Mouse (Mus musculus) hindbrain, postnatal 0 days (tissue): ENCODE measurements around the gene Tfeb. TPM values are rescaled to one million over a fixed set of nuclear protein-coding genes. Genes with fewer than 3 reads are reported as not detected.
A peak's percentile ranks its signal among the peaks of the same experiment; 100 is the strongest.

Experiments
- ATAC-seq: fragments of 200-750 bp; cut with Nextera tagmentation; 2 replicates; pipeline ENCODE4 v1.8.0; 2017; ENCODE audit warnings: mild to moderate bottlenecking, moderate TSS enrichment, moderate library complexity
- DNase-seq: peaks from one replicate; pipeline ENCODE4 v3.0.0-alpha.2; 2015; ENCODE audit warnings: low spot score
- H3K27ac ChIP-seq: fragments of 300-500 bp; sonication (generic); 2 replicates; pipeline ENCODE4 v1.5.1; 2014; ENCODE audit warnings: mild to moderate bottlenecking
- H3K27me3 ChIP-seq: fragments of 300-500 bp; sonication (generic); 2 replicates; pipeline ENCODE4 v1.6.1; 2014; ENCODE audit warnings: low read length, mixed read lengths; ENCODE audit not compliant: insufficient read depth
- H3K36me3 ChIP-seq: fragments of 300-500 bp; sonication (generic); 2 replicates; pipeline ENCODE4 v1.6.1; 2014; ENCODE audit warnings: low read length, mixed read lengths; ENCODE audit not compliant: insufficient read depth
- H3K4me1 ChIP-seq: fragments of 300-500 bp; sonication (generic); 2 replicates; pipeline ENCODE4 v1.6.1; 2014; ENCODE audit warnings: antibody characterized with exemption, low read length, mixed read lengths; ENCODE audit not compliant: insufficient read depth
- H3K4me2 ChIP-seq: fragments of 300-500 bp; sonication (generic); 2 replicates; pipeline ENCODE4 v1.6.1; 2014; ENCODE audit warnings: low read depth, mild to moderate bottlenecking, low read length, moderate library complexity, mixed read lengths
- H3K4me3 ChIP-seq: fragments of 300-500 bp; sonication (generic); 2 replicates; pipeline ENCODE4 v1.5.1; 2014; ENCODE audit warnings: low read length
- H3K9ac ChIP-seq: fragments of 300-500 bp; sonication (generic); replicated peaks from 2 replicates; pipeline ENCODE4 v1.6.1; 2014; ENCODE audit warnings: mild to moderate bottlenecking, low read length, moderate library complexity, mixed read lengths
- H3K9me3 ChIP-seq: fragments of 300-500 bp; sonication (generic); 2 replicates; pipeline ENCODE4 v1.6.1; 2016; ENCODE audit warnings: low read length, mixed read lengths
- CTCF ChIP-seq: IDR thresholded peaks from 2 replicates; pipeline ENCODE4 v1.5.1; 2016; ENCODE audit warnings: antibody characterized with exemption, control low read depth, low read depth
- WGBS: fragments of 180-500 bp; shearing (Covaris S2); extraction: QIAGEN DNeasy Blood & Tissue Kit; methylation state at CpG from one replicate; pipeline ENCODE4 v1.1.7; 2014; 5-methylcytosine and 5-hydroxymethylcytosine counted together
- polyA plus RNA-seq: library from polyadenylated mRNA; unstranded; fragments of >200 nt; fragmentation: Nextera tagmentation; extraction: Ambion mirVana; gene quantifications from 2 replicates; pipeline ENCODE4 v1.2.1, GENCODE M21; 2015
- total RNA-seq: library from RNA; depleted of rRNA; stranded (reverse); fragments of >200 nt; gene quantifications from 2 replicates; pipeline ENCODE4 v1.2.3, GENCODE M21; 2014

The Tfeb gene
- total and polyA plus RNA-seq, 2 experiments from 2014 or later = 6.6 to 13.2 TPM

DNA sequence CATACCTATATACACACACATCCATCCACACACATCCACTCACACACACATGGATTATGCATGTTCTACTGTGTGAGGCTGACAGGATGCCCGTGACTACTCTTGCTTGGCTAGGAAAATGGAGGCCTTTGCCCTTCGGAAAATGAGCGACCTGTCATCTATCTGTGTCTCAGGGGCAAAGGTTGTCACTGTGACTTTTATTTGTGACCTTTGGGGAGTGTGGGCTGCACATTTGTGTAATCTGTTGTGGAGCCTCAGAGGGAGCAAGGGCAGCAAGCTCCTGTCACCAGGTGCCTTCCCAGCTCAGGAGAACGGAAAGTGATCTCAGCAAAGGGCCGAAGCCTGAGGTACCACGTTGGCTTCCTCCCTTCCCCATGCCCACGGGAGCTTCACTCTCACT lies 25.2 kb downstream of the Tfeb start:
- Histone ChIP-seq H3K4me2 (no peak overlapping the region), H3K4me3 (no peak overlapping the region), H3K9ac (0 out of 2 replicates have a peak overlapping the region, but pooled peaks have one; percentile 7), H3K9me3 (no peaks in the 10 kb centered on the region), H3K27ac (peak overlapping the region; percentile 70; the same call in 1 of the 2 replicates), H3K27me3 (no peaks in the 10 kb centered on the region), H3K36me3 (no peaks in the 10 kb centered on the region), H3K4me1 (peaks cover 16% of the 10 kb centered on the region)
- WGBS = 78% methylated on average over 7 of the region's 7 CpGs
- DNase-seq (no peak), ATAC-seq (no peak)
- no peak for TF ChIP-seq CTCF

DNA sequence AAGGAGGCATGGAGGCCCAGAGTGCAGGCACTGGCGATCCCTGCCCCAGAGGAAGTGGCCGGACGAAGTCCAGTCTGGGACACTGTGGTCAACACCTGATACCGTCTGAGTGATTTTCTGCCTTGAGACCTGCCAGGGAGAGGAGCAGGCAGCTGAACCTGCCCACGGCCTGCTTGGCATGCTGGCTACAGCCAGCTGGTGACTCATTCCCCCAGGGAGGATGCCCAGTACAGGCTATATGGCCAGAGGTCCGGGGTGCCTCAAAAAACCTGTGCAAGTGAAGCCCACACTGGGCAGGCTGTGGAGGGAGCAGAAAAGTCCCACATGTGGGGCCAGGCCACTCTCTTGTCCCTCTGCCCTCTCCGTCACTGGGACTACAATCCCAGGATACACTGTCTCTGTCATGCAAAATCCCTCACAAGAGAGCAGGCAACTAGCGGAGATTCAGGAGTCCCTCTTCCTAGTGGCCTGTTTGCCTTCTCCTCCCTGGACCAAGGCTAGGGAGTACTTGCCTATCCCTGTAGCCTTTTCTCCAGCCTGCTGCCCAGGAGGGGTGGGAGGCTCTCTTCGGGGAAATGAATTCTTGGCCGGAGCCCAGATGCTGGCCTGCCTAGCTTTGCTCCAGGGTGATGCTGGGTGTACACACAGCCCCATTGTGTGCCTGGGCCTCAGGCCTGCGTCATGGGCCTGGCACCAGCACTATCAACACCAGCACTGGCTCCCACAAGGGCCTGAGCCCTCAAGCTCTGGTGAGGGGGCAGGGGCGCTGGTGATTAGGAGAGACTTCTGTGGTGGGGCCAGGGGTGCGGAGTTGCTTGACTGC lies 25.9 kb downstream of the Tfeb start:
- peak; percentile 94 for ATAC-seq
- Histone ChIP-seq H3K4me3 (no peak overlapping the region), H3K9me3 (no peaks in the 10 kb centered on the region), H3K4me1 (peaks cover 16% of the 10 kb centered on the region), H3K4me2 (no peak overlapping the region), H3K36me3 (no peaks in the 10 kb centered on the region), H3K27ac (peak overlapping the region; percentile 70), H3K9ac (0 out of 2 replicates have a peak overlapping the region, but pooled peaks have one; percentile 13), H3K27me3 (no peaks in the 10 kb centered on the region)
- peak; percentile 87 for DNase-seq
- no peak for TF ChIP-seq CTCF
- WGBS = 47% methylated on average over 13 of the region's 13 CpGs

- Histone ChIP-seq H3K9ac (no peak overlapping the region), H3K27ac (no peak overlapping the region), H3K27me3 (no peaks in the 10 kb centered on the region), H3K36me3 (no peaks in the 10 kb centered on the region), H3K4me1 (peaks cover 9% of the 10 kb centered on the region), H3K4me2 (no peak overlapping the region), H3K4me3 (no peak overlapping the region), H3K9me3 (no peaks in the 10 kb centered on the region)
- ATAC-seq (no peak), DNase-seq (no peak)
- no peak for TF ChIP-seq CTCF
- 68% methylated on average over 4 of the region's 4 CpGs for WGBS
Observed at GRCm38 (mm10) chr17:47765986-47766385, 29.2 kb downstream of the Tfeb start.

DNA sequence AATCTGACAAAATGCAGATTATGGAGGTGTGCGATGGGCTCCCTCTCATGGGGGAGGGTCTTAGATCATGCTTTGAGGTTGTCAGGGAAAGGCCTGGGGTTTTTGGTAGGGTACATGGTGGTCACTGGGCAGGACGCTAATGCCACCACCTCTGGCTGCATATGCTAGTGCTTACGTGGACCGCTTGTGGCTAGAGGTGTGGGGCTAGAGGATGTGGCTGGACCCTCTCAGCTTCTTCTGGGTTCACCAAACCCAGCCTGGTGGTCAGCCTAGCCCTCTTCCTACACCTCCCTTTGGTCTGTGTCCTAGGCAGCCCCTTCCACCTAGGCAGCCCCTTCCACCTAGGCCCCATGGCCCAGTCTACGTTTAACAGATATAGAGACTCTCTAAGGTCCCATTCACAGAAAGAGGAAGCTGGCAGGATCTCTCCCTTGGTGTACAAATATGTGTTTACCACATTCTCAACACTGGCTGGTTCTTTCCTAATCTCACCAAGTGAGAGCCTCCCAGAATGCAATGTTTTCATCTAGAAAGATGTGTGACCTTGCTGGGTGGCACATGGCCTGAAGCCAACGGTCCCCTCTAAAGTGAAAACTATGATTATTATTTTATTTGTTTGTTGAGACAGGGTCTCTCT lies 29.7 kb downstream of the Tfeb start:
- Histone ChIP-seq H3K9ac (no peak overlapping the region), H3K9me3 (no peaks in the 10 kb centered on the region), H3K27ac (no peak overlapping the region), H3K4me1 (peaks cover 9% of the 10 kb centered on the region), H3K36me3 (no peaks in the 10 kb centered on the region), H3K4me2 (no peak overlapping the region), H3K27me3 (no peaks in the 10 kb centered on the region), H3K4me3 (no peak overlapping the region)
- DNase-seq = no peak
- no peak for ATAC-seq
- no peak for TF ChIP-seq CTCF
- 90% methylated on average over 6 of the region's 6 CpGs for WGBS

- Histone ChIP-seq H3K4me2 (no peak overlapping the region), H3K36me3 (no peaks in the 10 kb centered on the region), H3K27ac (no peak overlapping the region), H3K4me1 (peaks cover 9% of the 10 kb centered on the region), H3K9me3 (no peaks in the 10 kb centered on the region), H3K9ac (no peak overlapping the region), H3K27me3 (no peaks in the 10 kb centered on the region), H3K4me3 (no peak overlapping the region)
- 64% methylated on average over 2 of the region's 2 CpGs for WGBS
- no peak for TF ChIP-seq CTCF
- ATAC-seq (no peak), DNase-seq (no peak)
Observed at GRCm38 (mm10) chr17:47767081-47767455, 30.2 kb downstream of the Tfeb start.

- ATAC-seq = no peak
- Histone ChIP-seq H3K4me3 (no peak overlapping the region), H3K9ac (no peak overlapping the region), H3K4me2 (no peak overlapping the region), H3K9me3 (no peaks in the 10 kb centered on the region), H3K4me1 (peaks cover 9% of the 10 kb centered on the region), H3K27me3 (no peaks in the 10 kb centered on the region), H3K27ac (no peak overlapping the region), H3K36me3 (no peaks in the 10 kb centered on the region)
- 55% methylated on average over 14 of the region's 17 CpGs for WGBS
- no peak for DNase-seq
- TF ChIP-seq CTCF = no peak
Observed at GRCm38 (mm10) chr17:47767456-47768141, 30.8 kb downstream of the Tfeb start.
